Mouse (Mus musculus) induced T-regulatory cell, adult 2 months (primary cell): Measurements from ENCODE around the gene Cdk4.

Source experiments
- DNase-seq: peaks from one replicate; pipeline ENCODE4 v3.0.0-alpha.2; 2012; ENCODE audit warnings: low read depth

Cdk4 gene

DNA sequence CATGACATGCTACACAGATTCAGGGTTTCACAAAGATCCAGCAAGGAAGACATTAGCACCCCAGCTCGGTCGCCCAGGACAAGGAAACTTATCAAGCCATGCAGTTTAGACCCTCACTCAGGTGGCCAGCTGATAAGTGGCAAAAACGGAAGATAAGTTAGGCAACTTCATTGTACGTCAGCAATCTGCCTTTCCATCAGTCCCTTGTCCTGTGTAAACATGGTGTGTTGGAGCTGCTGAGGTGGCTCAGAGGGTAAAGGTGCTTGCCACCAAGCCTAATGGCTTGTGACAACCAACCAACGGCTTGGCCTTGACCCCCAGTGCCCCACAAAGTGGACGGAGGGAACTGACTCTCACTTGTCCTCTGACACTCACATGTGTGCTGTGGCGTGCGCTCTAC lies 37.1 kb downstream of the Cdk4 start:
- DNase-seq: no peak

DNA sequence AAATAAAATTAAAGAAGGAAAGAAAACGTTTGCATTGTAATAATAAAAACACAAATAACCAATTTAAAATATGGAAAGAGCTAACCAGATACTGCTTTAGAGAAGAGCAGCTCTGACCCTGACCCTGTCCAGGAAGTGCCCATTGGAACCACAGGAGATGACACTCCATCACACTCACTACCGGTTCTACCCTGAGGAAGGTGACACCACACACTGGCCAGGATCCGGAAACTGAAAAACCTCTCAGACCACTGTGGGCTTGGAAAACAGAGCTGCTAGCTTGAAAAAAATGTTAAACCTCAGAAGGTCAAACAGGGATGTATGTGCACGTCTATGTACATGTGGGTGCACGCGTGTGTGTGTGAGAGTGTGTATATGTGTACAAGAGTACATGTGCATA lies 37.8 kb downstream of the Cdk4 start:
- no peak for DNase-seq

DNA sequence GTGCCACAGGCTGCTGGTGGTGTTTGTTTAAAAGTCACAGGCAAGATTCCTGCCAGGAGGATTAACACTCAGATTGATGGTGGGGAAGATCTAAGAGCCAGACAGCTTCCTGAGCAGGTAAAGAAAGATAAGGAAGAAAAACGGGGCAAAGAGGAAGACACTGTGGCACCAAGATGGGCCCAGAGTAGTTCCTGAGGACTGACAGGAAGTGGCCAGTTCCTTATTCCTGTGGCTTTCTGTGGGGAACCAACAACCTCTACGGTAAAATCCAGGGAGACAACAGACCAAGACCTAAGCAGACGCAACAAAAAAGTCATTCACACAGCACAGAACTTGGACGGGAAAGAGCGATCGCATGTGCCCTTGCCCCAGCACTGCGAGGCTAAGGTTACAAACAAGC lies 40.3 kb downstream of the Cdk4 start:
- peak; percentile 44 for DNase-seq

DNA sequence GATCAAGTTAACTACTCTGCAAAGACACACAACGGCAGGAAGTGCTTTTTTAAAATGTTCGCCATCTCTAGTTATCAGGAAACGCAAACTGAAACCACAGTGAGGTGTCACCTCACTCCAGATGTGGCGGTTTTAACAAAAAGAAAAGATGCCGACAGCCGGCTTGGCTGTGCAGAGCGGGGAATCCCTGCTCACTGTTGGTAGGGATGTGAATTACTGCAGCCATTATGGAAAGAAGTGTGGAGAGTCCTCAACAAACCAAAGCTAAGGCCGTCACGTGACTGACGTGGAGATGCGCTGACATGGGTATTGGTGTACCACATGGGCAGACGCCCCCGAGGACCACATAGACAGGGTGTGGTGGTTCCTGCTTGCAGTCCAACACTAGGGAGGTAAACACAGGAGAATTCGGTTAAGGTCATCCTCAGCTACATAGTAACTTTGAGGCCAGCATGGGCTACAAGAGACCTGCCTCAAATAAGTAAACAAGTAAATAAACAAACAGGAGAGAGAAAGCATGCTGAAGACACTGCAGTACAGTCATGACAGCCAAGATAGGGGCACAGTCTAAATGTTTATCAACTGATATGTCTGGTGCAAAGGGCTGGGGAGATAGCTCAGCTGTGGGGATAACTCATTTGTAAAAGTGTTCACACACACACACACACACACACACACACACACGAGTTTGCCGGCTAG lies 44.4 kb downstream of the Cdk4 start:
- DNase-seq: peak; percentile 87

DNA sequence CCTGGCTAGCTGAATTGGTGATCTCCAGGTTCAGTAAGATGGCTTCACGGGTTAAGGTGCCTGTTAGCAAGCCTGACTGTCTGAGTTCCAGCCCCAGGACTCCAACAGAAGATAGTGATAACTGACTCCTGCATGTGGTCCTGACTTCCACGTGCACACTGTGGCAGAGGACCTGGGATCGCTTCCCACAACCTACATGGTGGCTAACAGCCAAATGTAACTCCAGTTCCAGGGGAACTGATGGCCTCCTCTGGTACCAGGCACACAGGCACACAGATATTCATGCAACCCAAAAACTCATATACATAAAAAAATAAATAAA lies 44.9 kb downstream of the Cdk4 start:
- no peak for DNase-seq

DNA sequence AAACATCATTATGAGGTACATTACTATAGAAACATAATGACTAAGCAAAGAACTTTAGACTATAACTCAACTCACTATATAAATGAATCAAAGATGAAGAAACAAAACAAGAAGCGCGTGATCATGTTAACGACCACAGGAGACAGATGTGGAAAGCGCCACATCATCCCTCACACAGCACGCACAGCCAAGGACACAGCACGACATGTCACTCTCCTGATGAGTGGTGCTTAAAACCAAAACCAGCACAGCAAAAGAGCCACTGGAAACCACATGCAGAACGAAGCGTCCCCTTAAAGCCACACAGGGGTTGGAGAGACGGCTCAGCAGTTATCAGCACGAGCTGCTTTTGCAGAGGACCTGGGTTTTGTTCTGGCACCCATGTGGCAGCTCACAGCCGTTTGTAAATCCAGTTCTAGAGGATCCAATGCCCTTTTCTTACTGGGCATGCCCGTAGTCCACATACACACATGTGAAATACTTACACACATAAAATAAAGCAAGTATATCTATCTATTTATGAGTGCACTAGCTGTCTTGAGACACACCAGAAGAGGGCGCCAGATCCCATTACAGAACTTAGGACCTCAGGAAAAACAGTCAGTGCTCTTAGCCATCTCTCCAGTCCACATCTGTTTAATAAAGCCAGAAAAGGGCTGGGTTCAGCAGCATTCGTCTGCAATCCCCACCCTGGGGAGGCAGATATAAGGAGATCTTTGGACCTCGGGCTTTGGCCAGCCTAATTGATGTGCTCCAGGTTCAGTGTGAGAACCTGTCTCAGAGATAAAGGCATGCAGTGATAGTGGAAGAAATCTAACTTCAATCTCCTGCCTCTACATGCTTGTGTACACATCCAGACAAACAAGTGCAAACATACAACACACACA lies 47.9 kb downstream of the Cdk4 start:
- peak; percentile 66 for DNase-seq

DNA sequence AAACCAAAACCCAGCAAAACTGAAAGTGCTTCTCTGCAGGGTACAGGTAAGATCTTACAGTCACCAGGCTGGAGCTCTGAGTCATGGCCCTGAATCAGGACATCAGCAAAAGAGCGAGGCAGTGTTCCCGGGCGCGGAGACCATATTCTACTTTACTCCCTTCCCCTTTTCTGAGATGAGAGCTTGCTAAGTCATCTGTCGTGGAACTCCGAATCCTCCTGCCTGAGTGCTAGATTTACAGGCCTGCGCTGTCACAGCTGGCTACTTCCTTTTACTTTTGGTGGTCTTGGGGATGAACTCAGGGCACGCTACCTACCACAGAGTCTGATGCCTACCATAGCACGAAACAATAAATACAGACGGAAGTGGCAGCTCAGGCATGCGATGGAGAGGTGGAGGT lies 51.1 kb downstream of the Cdk4 start:
- DNase-seq: peak; percentile 55

DNA sequence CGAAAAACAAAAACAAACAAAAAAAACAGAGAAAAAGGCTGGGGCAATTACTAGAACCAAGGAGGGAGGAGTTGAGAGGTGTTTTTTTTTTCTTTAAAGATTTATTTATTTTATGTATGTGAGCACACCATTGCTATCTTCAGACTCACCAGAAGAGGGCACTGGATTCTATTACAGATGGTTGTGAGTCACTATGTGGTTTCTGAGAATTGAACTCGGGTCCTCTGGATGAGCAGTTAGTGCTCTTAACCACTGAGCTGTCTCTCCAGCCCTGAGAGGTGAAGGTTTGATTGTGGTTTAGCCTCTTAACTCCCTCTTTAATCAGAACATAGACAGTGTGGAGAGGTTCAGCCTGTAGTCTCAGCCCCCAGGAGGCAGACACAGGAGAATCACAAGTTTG lies 51.7 kb downstream of the Cdk4 start:
- peak; percentile 76 for DNase-seq
